ENCODE assay signal across 9 mouse cellular contexts in genomic region chr4:41636882-41637635, GRCm38 (mm10). TPM values are rescaled to one million over a fixed set of nuclear protein-coding genes. Genes with fewer than 3 reads are reported as not detected.
A peak's percentile ranks its signal among the peaks of the same experiment; 100 is the strongest.
DNase-seq lines count a peak whose midpoint lies in the region; ATAC-seq and TF ChIP-seq lines count a peak whose summit lies in the region.
"Had no signal": no experiment of that assay in that cellular context is flagged by ENCODE, and none has a peak within 500 bp of the region (broad histone marks: within the 10 kb centered on the region; RNA-seq: fewer than 3 reads in every experiment).

No protein-coding gene starts in this region.

- peaks cover 9% of the 10 kb centered on the region; the same call in 1 of the 2 replicates for H3K27me3 ChIP-seq in intestine, embryonic 14.5 days (replicated peaks; ENCODE audit: control insufficient read depth, insufficient read depth, low read length)
- peaks cover 13% of the 10 kb centered on the region for H3K27me3 ChIP-seq in intestine, postnatal 0 days (replicated peaks; ENCODE audit: control insufficient read depth, insufficient read depth, low read length)
- peaks cover 8% of the 10 kb centered on the region for H3K27me3 ChIP-seq in intestine, embryonic 15.5 days (replicated peaks)

- DNase-seq in intestine, embryonic 14.5 days (ENCODE audit: low spot score), result no peak
- DNase-seq in urinary bladder, adult 2 months (ENCODE audit: low spot score), result peak; percentile 30
- DNase-seq in urinary bladder, postnatal 4 days (ENCODE audit: low spot score in 2 of 2), result no peak
- DNase-seq in thymus, postnatal 10 days (ENCODE audit: low spot score in 2 of 2), result no peak
- no peak for DNase-seq in adipocyte (ENCODE audit: low spot score)
- no peak for DNase-seq in right cerebral cortex, postnatal 4 days

- H3K36me3 ChIP-seq in intestine, embryonic 14.5 days (ENCODE audit: control insufficient read depth, insufficient read depth, low read length), result no peaks in the 10 kb centered on the region
- no peaks in the 10 kb centered on the region for H3K36me3 ChIP-seq in intestine, postnatal 0 days (ENCODE audit: control insufficient read depth, insufficient read depth)
- no peaks in the 10 kb centered on the region for H3K36me3 ChIP-seq in intestine, embryonic 15.5 days
- H3K36me3 ChIP-seq: limb, embryonic 15.5 days had no signal

- ATAC-seq in intestine, embryonic 14.5 days (replicated peaks; ENCODE audit: low FRiP score, low TSS enrichment, low read depth), result no peak
- ATAC-seq in intestine, postnatal 0 days, result no peak
- ATAC-seq in intestine, embryonic 15.5 days, result no peak

- H3K4me3 ChIP-seq in intestine, embryonic 14.5 days (ENCODE audit: low read depth, low read length), result no peak overlapping the region
- H3K4me3 ChIP-seq in intestine, postnatal 0 days (ENCODE audit: low read depth, low read length), result no peak overlapping the region
- no peak overlapping the region for H3K4me3 ChIP-seq in intestine, embryonic 15.5 days (replicated peaks)
- H3K4me3 ChIP-seq: limb, embryonic 15.5 days had no signal

- 0 out of 2 replicates have a peak overlapping the region, but pooled peaks have one; percentile 22 for H3K27ac ChIP-seq in intestine, embryonic 14.5 days (ENCODE audit: low read depth)
- no peak overlapping the region; the same call in 1 of the 2 replicates for H3K27ac ChIP-seq in intestine, postnatal 0 days (ENCODE audit: low read depth, low read length)
- peak overlapping the region; percentile 59; the same call in 1 of the 2 replicates for H3K27ac ChIP-seq in intestine, embryonic 15.5 days
- H3K27ac ChIP-seq: limb, embryonic 15.5 days had no signal

- 78% methylated on average over 10 of the region's 10 CpGs for WGBS in intestine, embryonic 14.5 days
- WGBS in intestine, postnatal 0 days, result 66% methylated on average over 10 of the region's 10 CpGs
- 79% methylated on average over 10 of the region's 10 CpGs for WGBS in intestine, embryonic 15.5 days

- TF ChIP-seq CTCF in intestine, postnatal 0 days (IDR thresholded peaks at IDR 0.05; ENCODE audit: low read depth), result no peak

- H3K9me3 ChIP-seq in intestine, embryonic 14.5 days (ENCODE audit: control insufficient read depth, low read length), result no peaks in the 10 kb centered on the region
- H3K9me3 ChIP-seq in intestine, postnatal 0 days (ENCODE audit: control insufficient read depth), result no peaks in the 10 kb centered on the region
- no peaks in the 10 kb centered on the region for H3K9me3 ChIP-seq in intestine, embryonic 15.5 days
- H3K9me3 ChIP-seq: limb, embryonic 15.5 days had no signal

- H3K9ac ChIP-seq in intestine, embryonic 14.5 days (ENCODE audit: low read length), result no peak overlapping the region
- H3K9ac ChIP-seq in intestine, postnatal 0 days (ENCODE audit: low read depth, low read length), result no peak overlapping the region
- H3K9ac ChIP-seq in intestine, embryonic 15.5 days, result peak overlapping the region; percentile 1; the same call in 1 of the 2 replicates
- H3K9ac ChIP-seq: limb, embryonic 15.5 days had no signal

- peaks cover 15% of the 10 kb centered on the region for H3K4me1 ChIP-seq in intestine, embryonic 14.5 days (replicated peaks; ENCODE audit: control insufficient read depth, insufficient read depth, low read length)
- H3K4me1 ChIP-seq in intestine, postnatal 0 days (replicated peaks; ENCODE audit: control insufficient read depth, insufficient read depth, low read length), result no peaks in the 10 kb centered on the region
- peaks cover 20% of the 10 kb centered on the region for H3K4me1 ChIP-seq in intestine, embryonic 15.5 days (replicated peaks)

- no peak overlapping the region for H3K4me2 ChIP-seq in intestine, embryonic 14.5 days (ENCODE audit: low read length)
- no peak overlapping the region for H3K4me2 ChIP-seq in intestine, postnatal 0 days (replicated peaks; ENCODE audit: low read depth)
- H3K4me2 ChIP-seq in intestine, embryonic 15.5 days (replicated peaks), result no peak overlapping the region
- H3K4me2 ChIP-seq: limb, embryonic 15.5 days had no signal

RNA-seq across cellular contexts. Expression of gene Enho, which starts 3.1 kb away (rescaled TPM):
- polyA plus RNA-seq in intestine, embryonic 14.5 days (2014; fragmentation: Nextera tagmentation; extraction: Ambion mirVana), result 13.6 and 14.8 TPM in 2 replicates
- 8.5 and 8.6 TPM in 2 replicates for polyA plus RNA-seq in intestine, postnatal 0 days (2015; fragmentation: Nextera tagmentation; extraction: Ambion mirVana)
- polyA plus RNA-seq in urinary bladder, adult 2 months (2012; rRNA removed), result 165 and 187 TPM in 2 replicates
- 10.8 and 11.2 TPM in 2 replicates for polyA plus RNA-seq in intestine, embryonic 15.5 days (2015; fragmentation: Nextera tagmentation; extraction: Ambion mirVana)

RNA-seq across cellular contexts. Expression of gene Cntfr, which starts 59.8 kb away (rescaled TPM):
- 5.2 and 6.2 TPM in 2 replicates for polyA plus RNA-seq in intestine, embryonic 14.5 days (2014; fragmentation: Nextera tagmentation; extraction: Ambion mirVana)
- 1.9 and 2.8 TPM in 2 replicates for polyA plus RNA-seq in intestine, postnatal 0 days (2015; fragmentation: Nextera tagmentation; extraction: Ambion mirVana)
- polyA plus RNA-seq in urinary bladder, adult 2 months (2012; rRNA removed), result 28.6 and 49.0 TPM in 2 replicates
- polyA plus RNA-seq in intestine, embryonic 15.5 days (2015; fragmentation: Nextera tagmentation; extraction: Ambion mirVana), result 5.1 and 6.4 TPM in 2 replicates

Comparison
In these comparisons a context has a peak if more than half of its experiments do, and no peak if none do; other contexts are left out.
1. RNA of gene Enho, which starts 3.1 kb away (polyA plus RNA-seq): 165 to 187 TPM in urinary bladder, adult 2 months; 13.6 to 14.8 TPM in intestine, embryonic 14.5 days, 10.8 to 11.2 TPM in intestine, embryonic 15.5 days and 8.5 to 8.6 TPM in intestine, postnatal 0 days; every median in the first group is over 10 times any median in the second.